In genomic region chr5:120588569-120589094, GRCm38 (mm10) we compare ENCODE assay signal across 8 mouse cellular contexts. TPM values are rescaled to one million over a fixed set of nuclear protein-coding genes. Genes with fewer than 3 reads are reported as not detected.
DNase-seq lines count a peak whose midpoint lies in the region; ATAC-seq and TF ChIP-seq lines count a peak whose summit lies in the region.

Gene Tpcn1 (minus strand): TSS chr5:120588673.
Gene Iqcd (plus strand): TSS chr5:120589016.

- H3K9me3 ChIP-seq in hindbrain, postnatal 0 days (ENCODE audit: low read length): no peaks in the 10 kb centered on the region

- H3K4me1 ChIP-seq in hindbrain, postnatal 0 days (ENCODE audit: insufficient read depth, low read length): peaks cover 16% of the 10 kb centered on the region

- peak within 1 kb of the TSS; percentile 72 for H3K9ac ChIP-seq in hindbrain, postnatal 0 days (replicated peaks; ENCODE audit: low read length)

- peak; percentile 99 for DNase-seq in T-cell, adult 2 months (ENCODE audit: low spot score)
- peak; percentile 98 to 99 for DNase-seq in cerebellum, postnatal 36 days
- DNase-seq in gastrocnemius, adult 18-20 months (ENCODE audit: low spot score): peak; percentile 99
- DNase-seq in hindbrain, postnatal 0 days (ENCODE audit: low spot score): peak; percentile 100
- DNase-seq in left cerebral cortex, adult 2 months (ENCODE audit: extremely low spot score in 1 of 2, low spot score in 2 of 2): peak; percentile 98 to 99
- peak; percentile 97 to 99 for DNase-seq in right cerebral cortex, adult 2 months (ENCODE audit: low spot score in 2 of 2)
- peak; percentile 99 for DNase-seq in urinary bladder, postnatal 14 days (ENCODE audit: low spot score)

- WGBS in hindbrain, postnatal 0 days: 0% methylated on average over 33 of the region's 35 CpGs

- intact Hi-C loops in left cerebral cortex, adult 2 months (cut with DNase I): loop anchor here (5.0 kb wide), 1 partner anchor 86 kb away; the partner anchor contains the start of gene Plbd2

- peak; percentile 99 for ATAC-seq in hindbrain, postnatal 0 days
- ATAC-seq in megakaryocyte, adult 5-6 weeks (ENCODE audit: poor library complexity, severe bottlenecking): peak; percentile 88

- H3K27me3 ChIP-seq in hindbrain, postnatal 0 days (ENCODE audit: insufficient read depth, low read length): no peaks in the 10 kb centered on the region

- TF ChIP-seq CTCF in hindbrain, postnatal 0 days (IDR thresholded peaks at IDR 0.05; ENCODE audit: low read depth): peak; percentile 39; the same call in 1 of the 2 replicates
- TF ChIP-seq CTCF in left cerebral cortex, adult 2 months (IDR thresholded peaks at IDR 0.05): peak; percentile 39

- peak within 1 kb of the TSS; percentile 81 for H3K4me3 ChIP-seq in hindbrain, postnatal 0 days (ENCODE audit: low read length)
- peak within 1 kb of the TSS; percentile 89 for H3K4me3 ChIP-seq in left cerebral cortex, adult 2 months

- no peaks in the 10 kb centered on the region for H3K36me3 ChIP-seq in hindbrain, postnatal 0 days (ENCODE audit: insufficient read depth, low read length)

- H3K4me2 ChIP-seq in hindbrain, postnatal 0 days (ENCODE audit: low read depth, low read length): peak within 1 kb of the TSS; percentile 93

- peak within 1 kb of the TSS; percentile 76; the same call in 1 of the 2 replicates for H3K27ac ChIP-seq in hindbrain, postnatal 0 days
- peak within 1 kb of the TSS; percentile 92 for H3K27ac ChIP-seq in left cerebral cortex, adult 2 months

RNA-seq across cellular contexts. Expression of gene Tpcn1, which starts in this region (rescaled TPM):
- total RNA-seq in gastrocnemius, adult 18-20 months (2021): 10 to 100 TPM; 38.9 to 42.9 TPM
- 24.5 and 30.7 TPM in 2 replicates for total RNA-seq in hindbrain, postnatal 0 days (2014; rRNA removed)
- 15.4 and 16.1 TPM in 2 replicates for polyA plus RNA-seq in hindbrain, postnatal 0 days (2015; fragmentation: Nextera tagmentation; extraction: Ambion mirVana)
- 10 to 100 TPM; 36.8 to 42.1 TPM for total RNA-seq in left cerebral cortex, adult 2 months (2021)
- total RNA-seq in megakaryocyte, adult 5-6 weeks (2015): 37.6 and 38.3 TPM in 2 replicates
- total RNA-seq in megakaryocyte, adult 5-6 weeks (2017): 15.8 and 18.2 TPM in 2 replicates

RNA-seq across cellular contexts. Expression of gene Iqcd, which starts in this region (rescaled TPM):
- total RNA-seq in gastrocnemius, adult 18-20 months (2021): not detected
- total RNA-seq in hindbrain, postnatal 0 days (2014; rRNA removed): 0.63 and 1.9 TPM in 2 replicates
- polyA plus RNA-seq in hindbrain, postnatal 0 days (2015; fragmentation: Nextera tagmentation; extraction: Ambion mirVana): 1.8 and 2.0 TPM in 2 replicates
- under 1 TPM; 0.47 to 0.75 TPM for total RNA-seq in left cerebral cortex, adult 2 months (2021)
- 0.18 and 0.98 TPM in 2 replicates for total RNA-seq in megakaryocyte, adult 5-6 weeks (2015)
- 0.11 and 0.45 TPM in 2 replicates for total RNA-seq in megakaryocyte, adult 5-6 weeks (2017)

Comparison
In these comparisons a context has a peak if more than half of its experiments do, and no peak if none do; other contexts are left out.
1. Peak in every context shown above with its lines: DNase-seq, ATAC-seq, H3K4me3 ChIP-seq and H3K27ac ChIP-seq.